9 mouse cellular contexts compared by ENCODE assay signal in genomic region chr9:121479453-121479852, GRCm38 (mm10). TPM values are rescaled to one million over a fixed set of nuclear protein-coding genes. Genes with fewer than 3 reads are reported as not detected.
DNase-seq lines count a peak whose midpoint lies in the region; ATAC-seq and TF ChIP-seq lines count a peak whose summit lies in the region.
"Had no signal": no experiment of that assay in that cellular context is flagged by ENCODE, and none has a peak within 500 bp of the region (broad histone marks: within the 10 kb centered on the region; RNA-seq: fewer than 3 reads in every experiment).

No protein-coding gene starts in this region.

- ATAC-seq in cerebellum, adult (ENCODE audit: insufficient number of reproducible peaks, low FRiP score, low TSS enrichment) = no peak
- ATAC-seq in heart, embryonic 15.5 days (replicated peaks; ENCODE audit: insufficient number of reproducible peaks, insufficient read depth, low FRiP score, low read depth) = 0 out of 2 replicates have a peak, but pooled peaks have one; percentile 37

- H3K9ac ChIP-seq in heart, embryonic 15.5 days = no peak overlapping the region
- H3K9ac ChIP-seq: liver, embryonic 15.5 days had no signal

- no peaks in the 10 kb centered on the region for H3K4me1 ChIP-seq in cortical plate, adult 2 months (ENCODE audit: control insufficient read depth, insufficient read depth, low read length)
- H3K4me1 ChIP-seq in heart, embryonic 15.5 days (replicated peaks) = peaks cover 6% of the 10 kb centered on the region

- peak; percentile 97 for TF ChIP-seq CTCF in cortical plate, adult 2 months (IDR thresholded peaks at IDR 0.05; ENCODE audit: extremely low read depth, insufficient read depth, low read length)

- no peaks in the 10 kb centered on the region for H3K27me3 ChIP-seq in heart, embryonic 15.5 days

- peaks cover 6% of the 10 kb centered on the region; the same call in 1 of the 2 replicates for H3K36me3 ChIP-seq in heart, embryonic 15.5 days
- H3K36me3 ChIP-seq: liver, embryonic 15.5 days had no signal

- no peaks in the 10 kb centered on the region for H3K9me3 ChIP-seq in heart, embryonic 15.5 days (replicated peaks)
- H3K9me3 ChIP-seq: liver, embryonic 15.5 days had no signal

- TF ChIP-seq POLR2A in cortical plate, adult 2 months (IDR thresholded peaks at IDR 0.05; ENCODE audit: extremely low read depth, insufficient read depth, low read length) = no peak

- H3K27ac ChIP-seq in cortical plate, adult 2 months (ENCODE audit: insufficient read depth, low read length) = no peak overlapping the region
- no peak overlapping the region for H3K27ac ChIP-seq in heart, embryonic 15.5 days
- H3K27ac ChIP-seq: liver, embryonic 15.5 days had no signal

- no peak overlapping the region for H3K4me2 ChIP-seq in heart, embryonic 15.5 days
- H3K4me2 ChIP-seq: liver, embryonic 15.5 days had no signal

- peak; percentile 54 for DNase-seq in cerebellum, adult 11 months
- peak; percentile 52 for DNase-seq in WW6 (ENCODE audit: low read depth, low spot score)
- DNase-seq in layer of hippocampus, adult 11-12 months (ENCODE audit: low spot score) = peak; percentile 80
- DNase-seq in lung, postnatal 10 days = peak; percentile 79
- peak; percentile 80 to 84 for DNase-seq in right cerebral cortex, adult 2 months (ENCODE audit: low spot score in 2 of 2)

- 21% methylated on average over 5 of the region's 5 CpGs for WGBS in heart, embryonic 15.5 days

- no peak overlapping the region for H3K4me3 ChIP-seq in cortical plate, adult 2 months (ENCODE audit: insufficient read depth, low read length)
- H3K4me3 ChIP-seq in heart, embryonic 15.5 days = no peak overlapping the region
- H3K4me3 ChIP-seq: liver, embryonic 15.5 days had no signal

RNA-seq across cellular contexts. Expression of gene Cck, which starts 16.0 kb away (rescaled TPM):
- polyA plus RNA-seq in cortical plate, adult 2 months (2012; rRNA removed) = 1,499 and 1,678 TPM in 2 replicates
- 0.81 and 1.1 TPM in 2 replicates for polyA plus RNA-seq in heart, embryonic 15.5 days (2015; fragmentation: Nextera tagmentation; extraction: Ambion mirVana)

Comparison
In these comparisons a context has a peak if more than half of its experiments do, and no peak if none do; other contexts are left out.
1. RNA of gene Cck, which starts 16.0 kb away (polyA plus RNA-seq): 1,499 to 1,678 TPM in cortical plate, adult 2 months; 0.81 to 1.1 TPM in heart, embryonic 15.5 days; every median in the first group is over 100 times any median in the second.
2. Peak in every context shown above with its lines, with median percentiles within 50 percentile points of each other: DNase-seq.